Mouse (Mus musculus) brain, embryonic 14.5 days (tissue): ENCODE measurements around the gene Zwilch. TPM values are rescaled to one million over a fixed set of nuclear protein-coding genes. Genes with fewer than 3 reads are reported as not detected.

Experiments
- DNase-seq: peaks from one replicate; pipeline ENCODE4 v3.0.0-alpha.2; 2011; ENCODE audit warnings: low read depth
- CTCF ChIP-seq: fragments of 200-500 bp; IDR thresholded peaks from 2 replicates; pipeline ENCODE4 v1.5.1; 2012; ENCODE audit warnings: inconsistent platforms, mild to moderate bottlenecking, moderate library complexity, borderline replicate concordance; ENCODE audit not compliant: insufficient read depth, insufficient read length; ENCODE audit errors: extremely low read depth
- POLR2A ChIP-seq: fragments of 200-500 bp; IDR thresholded peaks from 2 replicates; pipeline ENCODE4 v1.6.1; 2012; ENCODE audit warnings: mild to moderate bottlenecking, inconsistent platforms, borderline replicate concordance; ENCODE audit not compliant: poor library complexity, insufficient read depth, insufficient read length, severe bottlenecking; ENCODE audit errors: extremely low read depth
- polyA plus RNA-seq: library from polyadenylated mRNA; depleted of rRNA; stranded (reverse); fragments of >200 nt; gene quantifications from 2 replicates; pipeline ENCODE4 v1.2.3, GENCODE M21; 2012; rRNA removed

Zwilch gene
- polyA plus RNA-seq, 1 experiment, result 12.8 TPM

- TF ChIP-seq CTCF (no peak), POLR2A (no peak)
- DNase-seq, result peak; percentile 79
Observed at GRCm38 (mm10) chr9:64094083-64094482, 78.8 kb downstream of the Zwilch start.

GRCm38 (mm10) chr9:64089004-64089403 is 83.9 kb downstream of the Zwilch start:
- TF ChIP-seq POLR2A (no peak), CTCF (no peak)
- peak; percentile 57 for DNase-seq

- TF ChIP-seq POLR2A, result no peak
- no peak for TF ChIP-seq CTCF
Observed at GRCm38 (mm10) chr9:64088346-64088745, 84.6 kb downstream of the Zwilch start.

GRCm38 (mm10) chr9:64087461-64088235 is 85.3 kb downstream of the Zwilch start:
- TF ChIP-seq CTCF (peak; percentile 96), POLR2A (no peak)
- DNase-seq, result peak; percentile 85

More at GRCm38 (mm10) chr9:64088346-64088745, 84.6 kb downstream of the Zwilch start:
- no peak for DNase-seq

Other genes starting within 250 kb of the Zwilch start
- 4.9 and 6.1 TPM in 2 replicates for gene Smad6, start 151.0 kb downstream of the Zwilch start, polyA plus RNA-seq
- gene Lctl, start 56.0 kb downstream of the Zwilch start, polyA plus RNA-seq, result not detected in 2 replicates
- gene Rpl4, start 271 bp upstream of the Zwilch start, polyA plus RNA-seq, result 714 and 763 TPM in 2 replicates
- gene Snapc5, start 6.2 kb upstream of the Zwilch start, polyA plus RNA-seq, result 14.5 and 16.9 TPM in 2 replicates
- gene Uchl4, start 62.1 kb upstream of the Zwilch start, polyA plus RNA-seq, result 0.20 and 0.79 TPM in 2 replicates
- gene Map2k1, start 80.5 kb upstream of the Zwilch start, polyA plus RNA-seq, result 29.7 and 33.7 TPM in 2 replicates
- gene Tipin, start 108.5 kb upstream of the Zwilch start, polyA plus RNA-seq, result 56.8 and 67.4 TPM in 2 replicates
- gene Dis3l, start 168.2 kb upstream of the Zwilch start, polyA plus RNA-seq, result 17.9 and 20.4 TPM in 2 replicates
- 12.1 and 16.5 TPM in 2 replicates for gene Megf11, start 212.5 kb upstream of the Zwilch start, polyA plus RNA-seq